Mouse (Mus musculus): ENCODE measurements around the gene Golga5. TPM values are rescaled to one million over a fixed set of nuclear protein-coding genes. Genes with fewer than 3 reads are reported as not detected.

Gene Golga5
- total and polyA plus RNA-seq, 2 experiments from 2014 or later = 17.4 to 24.0 TPM

DNA sequence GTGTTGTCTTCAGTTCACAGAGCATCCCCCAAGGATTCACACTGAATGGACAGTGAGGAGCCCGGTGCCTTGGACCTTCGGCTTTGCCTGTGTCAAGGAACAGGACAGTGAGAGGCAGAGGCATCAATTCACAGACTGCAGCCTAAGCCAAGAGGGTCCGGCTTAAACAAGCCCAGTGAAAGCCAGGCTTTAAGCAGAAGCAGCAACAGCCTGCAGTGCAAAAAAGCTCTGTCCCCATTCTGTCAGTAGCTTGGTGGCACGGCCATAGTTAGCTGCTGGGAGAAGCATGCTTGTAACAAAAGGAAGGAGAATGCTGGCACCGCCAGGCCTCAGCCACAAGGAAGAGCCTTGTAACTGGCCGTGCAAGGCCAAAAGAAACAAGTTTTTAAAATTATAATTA is 45.2 kb downstream of the Golga5 start:
- no peaks in the 10 kb centered on the region for H3K36me3 ChIP-seq (replicated peaks; ENCODE audit: control insufficient read depth, insufficient read depth, low read length)
- no peak overlapping the region for H3K9ac ChIP-seq (replicated peaks; ENCODE audit: low read depth, low read length)
- ATAC-seq (ENCODE audit: insufficient read depth, low read depth) (no peak), DNase-seq (ENCODE audit: low spot score) (no peak)
- H3K4me3 ChIP-seq (ENCODE audit: low read depth, low read length) = no peak overlapping the region
- H3K27ac ChIP-seq (ENCODE audit: low read depth) = no peak overlapping the region
- WGBS = 78% methylated on average over 6 of the region's 6 CpGs
- H3K27me3 ChIP-seq (ENCODE audit: control insufficient read depth, insufficient read depth, low read length) = no peaks in the 10 kb centered on the region
- H3K4me1 ChIP-seq (ENCODE audit: control insufficient read depth, insufficient read depth) = no peaks in the 10 kb centered on the region
- TF ChIP-seq EP300 (IDR thresholded peaks at IDR 0.05; ENCODE audit: low read depth) (no peak), CTCF (IDR thresholded peaks at IDR 0.05; ENCODE audit: low read depth) (no peak)
- H3K9me3 ChIP-seq (replicated peaks; ENCODE audit: control insufficient read depth, low read length) = no peaks in the 10 kb centered on the region
- H3K4me2 ChIP-seq (ENCODE audit: low read depth, low read length) = no peak overlapping the region

DNA sequence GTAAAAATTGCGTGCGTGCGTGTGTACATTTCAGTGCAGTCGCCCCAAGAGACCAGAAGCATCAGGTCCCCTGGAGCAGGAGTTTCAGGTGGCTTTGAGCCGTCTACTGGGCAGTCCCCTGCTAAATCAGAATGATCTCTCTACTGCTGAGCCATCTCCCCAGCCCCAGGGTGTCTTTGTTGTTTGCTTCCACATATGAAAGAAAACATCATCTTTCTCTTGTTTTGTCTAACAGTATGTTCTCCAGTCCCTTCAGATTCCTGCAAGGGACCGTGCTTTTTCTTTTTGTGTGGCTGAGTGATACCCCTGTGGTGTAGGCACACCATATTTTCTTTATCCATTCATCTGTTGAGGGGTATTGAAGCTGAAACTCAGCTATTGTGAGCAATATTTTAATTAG is 45.8 kb downstream of the Golga5 start:
- WGBS = 85% methylated on average over 6 of the region's 6 CpGs
- no peak for TF ChIP-seq EP300 (IDR thresholded peaks at IDR 0.05; ENCODE audit: low read depth)
- no peak for TF ChIP-seq CTCF (IDR thresholded peaks at IDR 0.05; ENCODE audit: low read depth)
- Histone ChIP-seq H3K4me3 (ENCODE audit: low read depth, low read length) (no peak overlapping the region), H3K36me3 (replicated peaks; ENCODE audit: control insufficient read depth, insufficient read depth, low read length) (no peaks in the 10 kb centered on the region), H3K27me3 (ENCODE audit: control insufficient read depth, insufficient read depth, low read length) (no peaks in the 10 kb centered on the region), H3K4me1 (ENCODE audit: control insufficient read depth, insufficient read depth) (no peaks in the 10 kb centered on the region), H3K9me3 (replicated peaks; ENCODE audit: control insufficient read depth, low read length) (no peaks in the 10 kb centered on the region), H3K4me2 (ENCODE audit: low read depth, low read length) (no peak overlapping the region), H3K9ac (replicated peaks; ENCODE audit: low read depth, low read length) (no peak overlapping the region), H3K27ac (ENCODE audit: low read depth) (no peak overlapping the region)
- DNase-seq (ENCODE audit: low spot score) (no peak), ATAC-seq (ENCODE audit: insufficient read depth, low read depth) (no peak)

DNA sequence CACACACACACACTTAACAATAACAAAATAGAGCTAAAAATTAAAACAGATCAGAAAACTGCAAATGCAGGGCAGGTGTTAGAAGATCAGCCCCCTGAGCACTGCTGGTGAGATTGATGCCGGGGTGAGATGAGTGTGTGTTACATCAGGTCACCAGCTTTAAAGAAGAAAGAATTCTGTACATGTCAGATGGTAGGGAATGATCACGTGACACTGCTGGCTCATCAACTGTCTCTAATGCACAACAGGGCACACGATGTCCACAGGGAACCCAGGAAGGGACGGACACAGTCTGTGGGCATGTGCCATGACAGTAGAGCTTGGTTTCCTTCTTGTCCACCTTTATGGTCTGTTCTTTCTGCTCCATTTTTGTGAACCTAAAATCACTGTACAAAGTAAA is 47.2 kb downstream of the Golga5 start:
- DNase-seq (ENCODE audit: low spot score) (no peak), ATAC-seq (ENCODE audit: insufficient read depth, low read depth) (no peak)
- WGBS = 78% methylated on average over 4 of the region's 4 CpGs
- Histone ChIP-seq H3K27me3 (ENCODE audit: control insufficient read depth, insufficient read depth, low read length) (no peaks in the 10 kb centered on the region), H3K9me3 (replicated peaks; ENCODE audit: control insufficient read depth, low read length) (no peaks in the 10 kb centered on the region), H3K4me1 (ENCODE audit: control insufficient read depth, insufficient read depth) (no peaks in the 10 kb centered on the region), H3K4me2 (ENCODE audit: low read depth, low read length) (no peak overlapping the region), H3K27ac (ENCODE audit: low read depth) (no peak overlapping the region), H3K4me3 (ENCODE audit: low read depth, low read length) (no peak overlapping the region), H3K36me3 (replicated peaks; ENCODE audit: control insufficient read depth, insufficient read depth, low read length) (no peaks in the 10 kb centered on the region), H3K9ac (replicated peaks; ENCODE audit: low read depth, low read length) (no peak overlapping the region)
- TF ChIP-seq EP300 (IDR thresholded peaks at IDR 0.05; ENCODE audit: low read depth) = no peak
- TF ChIP-seq CTCF (IDR thresholded peaks at IDR 0.05; ENCODE audit: low read depth) = no peak

DNA sequence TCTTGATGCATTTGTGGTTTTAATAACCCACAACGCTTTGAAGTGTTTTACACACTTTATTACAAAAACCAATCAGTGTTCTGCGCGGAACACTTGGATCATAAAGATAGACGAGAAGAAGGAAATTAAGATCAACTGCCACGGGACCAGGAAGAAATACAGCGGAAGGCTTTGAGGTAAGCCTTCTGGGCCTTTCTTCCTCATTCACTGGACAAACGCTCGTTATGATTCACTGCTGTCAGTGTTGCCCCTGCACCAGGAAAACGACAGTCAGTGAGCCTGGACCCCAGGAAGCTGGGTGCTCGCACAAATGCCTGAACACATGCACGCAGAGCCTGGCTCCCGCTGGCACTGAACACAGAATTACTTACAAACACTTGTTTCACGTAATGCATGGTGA is 48.7 kb downstream of the Golga5 start:
- WGBS = 80% methylated on average over 13 of the region's 13 CpGs
- Histone ChIP-seq H3K27me3 (ENCODE audit: control insufficient read depth, insufficient read depth, low read length) (no peaks in the 10 kb centered on the region), H3K36me3 (replicated peaks; ENCODE audit: control insufficient read depth, insufficient read depth, low read length) (no peaks in the 10 kb centered on the region), H3K27ac (ENCODE audit: low read depth) (no peak overlapping the region), H3K4me1 (ENCODE audit: control insufficient read depth, insufficient read depth) (no peaks in the 10 kb centered on the region), H3K9me3 (replicated peaks; ENCODE audit: control insufficient read depth, low read length) (no peaks in the 10 kb centered on the region), H3K4me3 (ENCODE audit: low read depth, low read length) (no peak overlapping the region), H3K9ac (replicated peaks; ENCODE audit: low read depth, low read length) (no peak overlapping the region), H3K4me2 (ENCODE audit: low read depth, low read length) (no peak overlapping the region)
- no peak for DNase-seq (ENCODE audit: low spot score)
- TF ChIP-seq CTCF (IDR thresholded peaks at IDR 0.05; ENCODE audit: low read depth) (no peak), EP300 (IDR thresholded peaks at IDR 0.05; ENCODE audit: low read depth) (no peak)
- no peak for ATAC-seq (ENCODE audit: insufficient read depth, low read depth)

DNA sequence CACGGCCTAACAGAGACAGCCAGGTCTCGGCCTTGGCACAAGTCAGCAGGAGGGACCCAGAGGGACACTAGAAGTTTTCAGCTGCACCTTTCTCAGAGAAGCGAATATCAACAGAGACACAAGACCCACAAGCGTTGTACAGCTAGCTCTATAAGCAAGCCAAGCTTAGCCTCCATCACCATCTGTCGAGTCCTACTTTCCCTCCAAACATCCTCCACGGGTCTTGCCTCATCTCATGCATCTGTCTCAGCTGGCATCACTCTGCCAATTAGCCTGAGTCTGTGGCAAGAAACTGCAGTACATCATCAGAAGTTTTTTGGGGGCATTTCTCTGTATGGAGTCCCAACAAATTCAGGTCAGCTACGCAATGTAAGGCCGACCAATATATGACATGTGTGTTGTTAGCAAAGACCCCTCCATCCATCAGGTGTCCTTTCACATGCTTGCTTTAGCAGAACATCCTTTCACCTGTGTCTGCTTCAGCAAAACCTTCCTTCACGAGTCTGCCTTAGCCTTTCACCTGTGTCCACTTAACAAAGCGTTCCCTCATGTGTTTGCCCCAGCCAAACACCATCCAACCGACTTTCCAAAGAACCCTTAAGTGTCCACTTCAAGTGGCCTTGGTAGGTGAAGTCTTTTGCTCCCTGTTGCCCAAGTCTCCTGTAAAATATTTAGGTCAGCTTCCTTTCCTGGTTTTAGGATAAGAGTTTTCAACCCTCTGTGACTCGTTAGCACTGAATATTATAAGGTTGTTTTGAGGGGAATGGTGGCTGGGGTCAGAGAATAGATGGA is 51.2 kb downstream of the Golga5 start:
- 83% methylated on average over 12 of the region's 12 CpGs for WGBS
- Histone ChIP-seq H3K27ac (ENCODE audit: low read depth) (no peak overlapping the region), H3K36me3 (replicated peaks; ENCODE audit: control insufficient read depth, insufficient read depth, low read length) (no peaks in the 10 kb centered on the region), H3K4me3 (ENCODE audit: low read depth, low read length) (no peak overlapping the region), H3K9me3 (replicated peaks; ENCODE audit: control insufficient read depth, low read length) (no peaks in the 10 kb centered on the region), H3K9ac (replicated peaks; ENCODE audit: low read depth, low read length) (no peak overlapping the region), H3K27me3 (ENCODE audit: control insufficient read depth, insufficient read depth, low read length) (no peaks in the 10 kb centered on the region), H3K4me2 (ENCODE audit: low read depth, low read length) (no peak overlapping the region), H3K4me1 (ENCODE audit: control insufficient read depth, insufficient read depth) (no peaks in the 10 kb centered on the region)
- ATAC-seq (ENCODE audit: insufficient read depth, low read depth) (no peak), DNase-seq (ENCODE audit: low spot score) (no peak)
- no peak for TF ChIP-seq EP300 (IDR thresholded peaks at IDR 0.05; ENCODE audit: low read depth)
- TF ChIP-seq CTCF (IDR thresholded peaks at IDR 0.05; ENCODE audit: low read depth) = no peak

Data from heart, postnatal 0 days (tissue).